Mouse (Mus musculus) thymus, postnatal 4 days (tissue): ENCODE data around the gene Sntg2.

ENCODE experiments used
- DNase-seq: peaks from one replicate; pipeline ENCODE4 v3.0.0; 2021

The Sntg2 gene

DNA sequence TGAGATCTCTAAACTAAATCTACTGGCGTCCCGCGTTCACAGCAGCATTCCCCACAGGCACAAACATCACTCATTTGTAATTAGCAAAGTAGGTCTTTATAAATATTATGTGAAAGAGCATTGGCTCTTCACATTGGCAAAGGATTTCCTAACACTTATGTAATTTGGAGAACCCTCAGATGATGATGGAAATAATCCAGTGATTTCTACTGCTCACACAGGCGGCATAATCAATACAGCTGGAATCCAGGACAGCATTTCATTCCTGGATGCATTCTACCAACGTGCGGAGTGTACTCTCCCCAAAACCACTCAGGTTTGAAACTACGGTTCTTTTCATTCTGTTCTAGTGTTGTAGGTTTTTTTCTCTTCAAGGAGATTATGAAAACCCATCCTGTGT is 172.6 kb downstream of the Sntg2 start:
- no peak for DNase-seq

DNA sequence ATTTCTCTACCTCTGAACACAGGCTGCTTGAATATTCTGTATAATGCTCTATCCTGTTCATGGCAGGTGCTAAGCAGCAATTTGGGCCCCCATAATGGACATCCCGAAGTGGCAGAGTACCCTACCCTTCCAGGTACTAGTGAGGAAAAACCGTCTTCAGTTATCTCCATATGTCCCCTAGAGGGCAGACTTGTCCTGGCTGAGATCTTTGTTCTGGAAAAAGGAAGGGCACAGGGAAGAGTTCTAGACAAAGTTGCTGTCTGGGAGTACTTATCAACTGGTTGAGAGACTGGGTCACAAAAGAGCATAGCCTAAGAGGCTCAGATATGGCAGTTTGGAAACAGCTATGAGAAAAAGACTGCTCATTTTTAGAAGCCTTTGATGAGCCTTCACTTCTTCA is 173.4 kb downstream of the Sntg2 start:
- no peak for DNase-seq

DNA sequence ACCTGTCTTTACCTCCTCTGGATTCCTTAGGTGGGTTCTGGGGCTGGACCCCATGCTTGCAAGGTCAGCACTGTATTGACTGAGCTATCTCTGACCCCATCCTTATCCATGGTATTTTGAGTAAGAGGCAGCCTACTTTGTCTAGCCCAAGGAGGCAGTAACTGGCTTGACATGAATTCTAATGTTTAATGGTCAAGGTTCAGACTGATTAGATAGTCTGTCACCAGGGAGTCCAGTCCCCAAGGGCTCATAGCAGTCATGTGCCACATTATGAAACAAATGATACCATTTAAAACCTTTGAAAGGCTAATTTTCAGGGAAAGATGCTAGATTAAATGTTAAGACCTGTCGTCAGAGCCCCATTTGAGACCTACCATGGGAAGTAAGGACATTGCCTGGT is 174.9 kb downstream of the Sntg2 start:
- DNase-seq, result no peak

DNA sequence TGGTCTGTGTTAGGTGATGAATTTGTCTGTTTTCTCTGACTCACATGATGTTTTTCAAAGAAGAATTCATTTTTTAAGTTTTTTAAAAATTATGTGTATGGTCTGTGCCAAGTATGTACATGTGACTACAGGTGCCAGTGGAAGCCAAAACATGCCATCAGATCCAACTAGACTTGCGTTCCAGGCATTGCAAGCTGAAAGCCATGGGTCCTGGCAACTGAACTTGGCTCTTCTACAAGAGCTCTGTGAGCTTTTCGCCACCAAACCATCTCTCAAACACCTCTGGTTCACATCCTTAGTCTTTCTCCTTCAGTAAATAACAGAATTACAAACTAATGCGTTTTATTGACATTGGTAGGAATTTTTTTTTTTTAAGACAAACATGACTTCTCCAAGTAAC is 191.5 kb downstream of the Sntg2 start:
- DNase-seq, result no peak

DNA sequence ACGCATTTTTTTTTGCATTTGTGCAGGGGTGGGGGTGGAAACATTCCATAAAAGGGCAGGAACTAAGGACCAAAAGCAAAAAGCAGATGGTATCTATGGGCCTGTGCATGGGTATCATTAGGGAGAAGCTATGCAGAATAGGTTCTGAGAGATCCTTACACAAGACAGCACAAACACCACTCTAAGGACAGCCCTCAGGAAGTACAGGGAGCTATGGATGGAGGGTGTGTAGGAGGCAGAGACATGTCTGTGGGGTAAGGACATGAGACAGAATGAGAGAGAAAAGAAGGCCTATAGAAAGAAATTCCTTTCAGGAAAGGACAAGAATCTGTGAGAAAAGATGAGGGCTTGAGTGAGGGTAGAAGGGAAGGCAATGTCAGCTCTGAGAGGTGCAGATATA is 193.6 kb downstream of the Sntg2 start:
- no peak for DNase-seq

DNA sequence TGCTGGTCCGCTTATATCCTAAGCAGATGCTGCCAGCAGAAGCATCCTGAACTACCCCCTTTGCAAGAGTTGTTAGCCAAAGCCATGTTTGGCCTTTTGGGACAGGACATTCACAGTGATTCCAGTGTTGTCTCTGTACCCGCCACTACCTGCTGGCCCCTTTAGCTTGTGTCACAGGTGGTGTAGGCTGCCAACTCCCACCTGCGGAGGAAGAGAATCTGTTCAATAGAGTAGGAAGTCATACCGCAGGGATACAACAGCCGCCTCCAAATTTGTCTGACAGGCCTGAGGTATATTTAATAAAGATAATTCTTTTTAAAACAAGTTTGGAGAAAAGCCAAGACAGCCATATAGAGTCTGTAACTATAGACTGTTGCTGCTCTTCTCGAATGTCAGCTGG is 195.2 kb downstream of the Sntg2 start:
- no peak for DNase-seq

DNA sequence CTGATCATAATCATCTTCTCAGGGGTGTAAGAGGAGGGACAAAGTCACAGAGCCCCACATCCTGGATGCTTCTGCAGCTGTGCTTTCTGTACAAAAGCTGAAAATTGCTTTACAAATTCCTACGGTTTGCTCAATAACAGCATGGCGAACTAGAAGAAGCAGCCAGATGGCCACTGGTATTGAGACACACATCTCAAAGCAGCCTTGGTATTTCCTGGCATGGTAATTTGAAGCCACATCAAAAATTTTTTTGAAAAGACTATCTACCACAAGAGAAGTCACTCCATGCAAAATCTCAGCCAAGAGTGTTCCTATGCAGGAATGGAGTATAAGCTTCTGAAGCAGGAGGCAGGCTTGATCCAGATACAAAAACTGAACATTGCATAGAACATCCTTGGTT is 195.6 kb downstream of the Sntg2 start:
- no peak for DNase-seq

DNA sequence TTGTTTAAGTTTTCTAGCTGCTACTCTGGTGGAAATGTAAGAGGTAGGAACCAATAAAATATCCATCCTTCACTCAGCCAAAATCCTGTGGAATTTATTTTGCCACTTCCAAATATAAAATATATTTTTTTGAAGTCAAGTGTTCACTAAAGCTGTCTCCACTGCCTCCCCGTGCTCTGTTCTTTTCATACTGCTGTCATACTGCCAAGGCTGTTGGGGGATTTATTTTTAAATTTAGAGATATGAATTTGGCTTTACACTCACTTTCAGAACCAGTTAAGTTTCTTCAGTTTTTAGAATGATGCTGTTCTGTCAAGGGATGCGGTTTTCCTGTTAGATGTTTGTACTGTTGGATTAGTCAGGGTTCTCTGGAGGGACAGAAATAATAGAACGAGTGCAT is 204.7 kb downstream of the Sntg2 start:
- no peak for DNase-seq

DNA sequence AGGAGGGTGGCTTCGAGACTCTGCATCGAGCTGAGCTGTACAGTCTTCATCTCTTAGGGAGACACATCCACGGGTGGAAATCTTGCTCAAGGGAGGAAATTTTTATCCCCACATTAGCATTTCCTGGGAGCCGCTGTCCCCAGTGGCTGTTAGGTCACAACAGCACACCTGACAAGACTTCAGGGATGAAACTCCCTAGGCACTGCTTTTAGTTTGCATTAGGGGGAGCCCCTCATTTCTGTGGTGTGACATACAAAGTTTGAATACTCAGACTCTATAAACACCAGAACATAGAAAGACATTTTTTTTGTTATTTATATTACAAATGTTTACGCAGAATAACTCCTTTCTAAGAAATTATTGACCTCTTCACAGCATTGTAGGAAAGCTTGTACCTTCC is 208.6 kb downstream of the Sntg2 start:
- DNase-seq, result no peak

DNA sequence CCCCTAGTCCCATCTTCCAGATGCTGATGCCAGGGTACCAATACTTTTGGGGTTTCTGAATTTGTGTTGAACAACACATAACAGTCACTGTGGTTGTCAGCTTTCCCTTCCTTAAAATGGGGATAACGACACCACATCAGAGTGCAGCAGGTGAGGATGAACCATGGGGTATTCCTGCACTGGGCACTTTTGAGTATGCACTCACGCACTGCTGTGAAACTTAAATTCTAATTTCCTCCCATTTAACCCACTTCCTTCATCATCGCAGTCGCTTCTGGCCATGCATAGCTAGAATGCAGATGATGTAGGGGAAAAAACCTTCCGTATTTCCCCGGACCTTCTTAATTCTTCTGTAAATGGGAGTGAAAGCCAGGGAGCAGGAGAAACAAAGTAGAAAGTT is 209.2 kb downstream of the Sntg2 start:
- DNase-seq, result no peak

DNA sequence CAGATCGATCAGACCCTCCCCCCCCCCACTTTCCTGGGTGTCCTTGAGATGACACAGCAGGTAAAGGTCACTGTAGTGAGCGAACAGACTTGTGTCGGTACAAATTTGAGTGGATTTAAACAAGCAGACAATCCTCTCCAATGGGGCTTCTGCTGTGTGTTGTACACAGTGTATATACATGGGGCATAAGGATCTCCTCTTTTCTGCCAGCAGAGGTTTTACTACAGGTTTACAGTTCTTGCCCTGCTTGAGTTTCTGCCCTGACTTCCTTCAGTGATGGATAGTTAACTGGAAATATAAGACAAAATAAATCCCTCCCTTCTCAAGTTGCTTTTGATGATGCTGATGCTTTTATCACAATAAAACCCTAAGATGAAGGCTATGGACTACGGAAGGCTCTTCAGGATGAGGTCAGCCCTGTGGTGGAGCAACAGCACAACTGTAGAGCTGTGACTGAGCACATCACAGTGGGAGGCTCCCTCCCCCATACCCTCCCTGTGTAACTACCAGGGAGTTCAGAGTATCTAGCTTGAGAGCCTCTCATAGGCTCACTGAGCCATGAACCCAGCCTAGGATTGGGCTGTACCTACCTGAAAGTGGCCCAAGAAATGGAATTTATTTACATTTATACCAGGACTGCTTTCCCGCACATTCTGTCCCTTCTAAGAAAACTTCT is 211.3 kb downstream of the Sntg2 start:
- DNase-seq, result no peak

DNA sequence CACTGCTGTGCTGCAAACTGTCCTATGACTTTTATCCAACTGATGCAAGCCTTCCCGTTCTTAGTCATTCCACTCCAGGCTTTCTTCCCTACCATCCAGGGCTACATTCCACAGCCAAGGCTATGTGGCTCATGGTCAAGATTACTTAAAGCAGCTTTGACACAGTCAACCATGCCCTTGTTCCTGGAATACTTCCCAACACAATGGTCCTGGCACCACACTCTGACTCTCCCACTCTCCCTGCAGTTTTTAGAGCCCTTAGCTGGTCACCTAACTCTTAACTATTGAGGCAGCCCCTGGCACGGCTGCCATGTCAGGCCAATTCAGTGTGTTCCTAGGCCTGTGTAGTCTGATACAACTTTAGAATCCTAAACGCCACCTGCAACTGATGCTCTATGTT is 212.7 kb downstream of the Sntg2 start:
- DNase-seq, result no peak

DNA sequence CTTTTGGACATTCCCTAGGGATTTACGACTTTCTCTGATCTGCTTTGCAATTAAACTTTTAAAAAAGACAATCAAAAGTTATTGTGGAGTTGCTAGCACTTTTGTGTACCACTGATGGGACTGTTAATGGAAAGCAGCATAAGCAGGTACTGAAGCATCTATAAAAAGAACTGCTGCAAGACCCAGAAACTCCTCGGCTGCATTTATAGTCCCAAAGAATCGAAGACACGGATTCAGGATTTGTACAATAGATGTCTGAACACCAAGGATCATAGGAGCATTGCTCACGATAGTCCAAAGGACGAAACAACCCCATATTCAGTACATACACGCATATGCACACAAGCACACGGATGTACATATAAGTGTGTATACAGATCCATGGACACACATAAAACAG is 213.4 kb downstream of the Sntg2 start:
- no peak for DNase-seq

DNA sequence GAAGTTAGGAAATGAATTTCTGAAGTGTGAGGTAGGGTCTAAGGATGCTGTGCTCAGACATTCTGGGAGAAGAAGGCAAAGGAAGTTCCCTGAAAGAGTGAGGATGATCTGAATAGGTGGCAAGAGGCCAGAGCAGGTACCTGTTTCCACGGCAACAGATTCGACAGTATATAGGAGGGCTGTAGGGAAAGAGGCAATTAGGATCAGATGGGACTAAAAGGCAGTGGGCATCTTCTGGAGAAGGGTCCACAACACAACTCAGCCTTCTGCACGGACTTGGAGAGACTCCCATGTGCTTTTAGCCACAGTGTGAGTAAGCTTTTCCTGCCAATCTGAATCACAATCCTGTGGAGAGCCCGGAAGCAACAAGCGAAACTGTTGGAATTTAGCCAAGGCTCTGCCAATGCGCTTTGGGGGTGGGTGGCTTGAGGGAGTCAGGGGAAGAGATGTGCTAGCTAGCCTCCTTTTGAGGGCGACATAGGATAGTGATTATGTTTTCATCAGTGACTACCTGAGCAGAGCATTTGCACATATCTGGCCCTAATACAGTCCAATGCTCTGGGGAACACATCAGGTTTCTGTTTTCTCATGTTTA is 219.0 kb downstream of the Sntg2 start:
- no peak for DNase-seq

DNA sequence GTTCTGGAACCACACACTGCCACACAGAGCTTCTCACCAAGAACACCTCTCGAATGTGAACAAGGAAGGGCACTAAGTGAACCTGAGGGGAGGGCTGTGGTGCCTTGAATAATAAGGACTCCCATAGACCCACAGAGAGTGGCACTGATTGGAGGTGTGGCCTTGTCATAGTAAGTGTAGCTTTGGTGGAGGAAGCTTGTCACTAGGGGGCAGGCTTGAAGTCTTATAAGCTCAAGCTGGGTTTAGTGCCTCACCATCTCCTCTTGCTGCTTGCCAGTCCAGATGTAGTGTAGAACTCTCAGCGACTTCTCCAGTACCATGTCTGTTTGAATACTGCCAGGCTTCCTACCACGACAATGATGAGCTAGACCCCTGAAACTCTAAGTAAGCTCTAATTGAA is 231.1 kb downstream of the Sntg2 start:
- DNase-seq, result no peak

DNA sequence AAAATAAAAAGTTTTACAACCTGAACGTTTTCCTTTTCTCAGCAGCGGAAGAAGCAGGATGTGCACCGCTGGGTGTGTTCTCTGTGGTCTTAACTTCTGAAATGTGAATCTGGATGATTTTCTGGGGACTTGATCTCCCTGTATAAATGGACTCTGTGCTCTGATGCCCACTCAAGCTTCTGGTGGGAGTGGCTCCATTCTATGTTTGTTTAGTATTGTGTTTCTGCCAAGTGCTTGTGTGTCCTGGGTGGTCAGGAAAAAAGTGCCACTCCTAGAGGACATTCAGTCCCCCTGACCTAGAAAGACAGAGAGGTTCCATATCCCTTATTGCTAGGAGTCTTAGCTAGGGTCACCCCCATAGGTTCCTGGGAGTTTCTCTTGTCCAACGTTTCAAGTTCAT is 240.7 kb downstream of the Sntg2 start, which contains the start of gene Tpo:
Gene Tpo (minus strand): TSS at position 101 of the 400 bp plus-strand sequence.
- no peak for DNase-seq

DNA sequence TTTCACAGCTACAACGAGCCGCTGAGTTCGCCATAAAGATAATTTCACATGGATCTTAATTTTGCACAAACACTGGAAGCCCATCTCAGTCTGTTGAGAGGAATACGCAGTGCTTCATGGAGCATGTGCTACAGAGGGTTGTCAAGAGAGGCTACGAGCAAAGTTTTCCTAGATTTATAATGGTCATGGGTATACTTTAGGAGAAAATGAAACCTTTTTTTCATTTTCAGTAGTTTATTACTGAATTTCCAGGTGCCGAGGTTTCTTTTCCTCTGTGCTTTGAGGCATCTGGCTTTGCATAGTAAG is 243.8 kb downstream of the Sntg2 start:
- DNase-seq, result no peak

DNA sequence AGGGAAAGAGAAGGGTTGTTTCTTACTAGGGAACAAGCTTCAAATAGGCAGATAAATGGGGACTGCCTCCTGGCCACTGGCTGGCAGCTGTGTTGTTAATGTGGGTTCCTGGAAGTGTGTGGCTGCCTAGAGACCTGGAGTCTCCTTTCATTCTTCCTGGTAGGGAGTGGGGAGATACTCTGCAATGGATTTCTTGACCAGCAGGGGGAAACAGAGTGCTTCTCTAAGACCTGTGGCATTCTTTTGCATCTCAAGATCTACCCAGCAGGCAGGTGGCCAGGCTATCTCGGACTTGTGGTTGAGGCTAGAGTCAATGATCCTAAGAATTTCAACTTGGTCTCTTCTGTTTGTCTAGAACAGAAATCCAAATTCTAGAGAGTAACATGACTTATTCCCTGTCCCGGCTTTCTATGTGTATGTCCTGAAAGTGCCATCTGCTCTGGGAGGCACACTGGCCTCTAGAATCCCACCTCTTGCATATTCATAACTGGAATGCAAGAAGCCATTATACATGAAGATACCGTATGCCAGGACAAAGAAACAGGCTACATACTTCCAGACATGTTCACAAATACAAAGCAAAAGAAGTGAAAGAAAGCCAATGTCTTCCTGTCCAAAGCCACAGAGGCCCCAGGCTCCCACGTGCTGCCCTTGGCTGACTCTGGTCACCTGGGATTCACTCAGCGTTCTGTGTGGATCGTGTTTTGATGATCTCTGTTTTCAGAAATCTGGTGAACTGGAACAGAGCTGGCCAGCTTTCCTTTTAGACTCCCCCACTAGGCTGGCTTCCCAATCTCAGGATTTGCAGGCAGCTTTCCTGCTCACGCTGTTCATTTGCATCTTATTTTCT is 244.4 kb downstream of the Sntg2 start:
- peak; percentile 18 for DNase-seq
